Mouse (Mus musculus) embryonic facial prominence, embryonic 14.5 days (tissue): Measurements from ENCODE around the gene Iqch. TPM values are rescaled to one million over a fixed set of nuclear protein-coding genes. Genes with fewer than 3 reads are reported as not detected.
"Not testable (repeated sequence)": the region's sequence is repeated elsewhere in the genome, so short reads cannot be mapped to it uniquely, and the experiment has no call there.

Source experiments
- ATAC-seq: fragments of 200-750 bp; cut with Nextera tagmentation; 2 replicates; pipeline ENCODE4 v1.8.0; 2017; ENCODE audit warnings: low read depth, moderate number of reproducible peaks, moderate TSS enrichment
- DNase-seq: peaks from one replicate; pipeline ENCODE4 v3.0.0-alpha.2; 2015; ENCODE audit warnings: low spot score
- H3K27ac ChIP-seq: fragments of 300-500 bp; sonication (generic); replicated peaks from 2 replicates; pipeline ENCODE4 v1.5.1; 2014; ENCODE audit warnings: low read depth, mild to moderate bottlenecking, low read length, moderate library complexity
- H3K27me3 ChIP-seq: fragments of 300-500 bp; sonication (generic); replicated peaks from 2 replicates; pipeline ENCODE4 v1.6.1; 2014; ENCODE audit warnings: low read length; ENCODE audit not compliant: control insufficient read depth, insufficient read depth
- H3K36me3 ChIP-seq: fragments of 300-500 bp; sonication (generic); 2 replicates; pipeline ENCODE4 v1.6.1; 2014; ENCODE audit warnings: low read length, mixed read lengths; ENCODE audit not compliant: control insufficient read depth, insufficient read depth
- H3K4me1 ChIP-seq: fragments of 300-500 bp; sonication (generic); 2 replicates; pipeline ENCODE4 v1.6.1; 2014; ENCODE audit warnings: antibody characterized with exemption, low read length; ENCODE audit not compliant: control insufficient read depth, insufficient read depth
- H3K4me2 ChIP-seq: fragments of 300-500 bp; sonication (generic); 2 replicates; pipeline ENCODE4 v1.6.1; 2014; ENCODE audit warnings: low read depth, mild to moderate bottlenecking, low read length, moderate library complexity, mixed read lengths
- H3K4me3 ChIP-seq: fragments of 300-500 bp; sonication (generic); 2 replicates; pipeline ENCODE4 v1.5.1; 2014; ENCODE audit warnings: low read depth, mild to moderate bottlenecking, low read length
- H3K9ac ChIP-seq: fragments of 300-500 bp; sonication (generic); 2 replicates; pipeline ENCODE4 v1.6.1; 2014; ENCODE audit warnings: low read depth, mild to moderate bottlenecking, low read length, moderate library complexity, mixed read lengths
- H3K9me3 ChIP-seq: fragments of 300-500 bp; sonication (generic); 2 replicates; pipeline ENCODE4 v1.6.1; 2016; ENCODE audit warnings: low read length; ENCODE audit not compliant: control insufficient read depth
- WGBS: fragments of 180-500 bp; shearing (Covaris S2); extraction: QIAGEN DNeasy Blood & Tissue Kit; methylation state at CpG from one replicate; pipeline ENCODE4 v1.1.7; 2014; 5-methylcytosine and 5-hydroxymethylcytosine counted together
- polyA plus RNA-seq: library from polyadenylated mRNA; unstranded; fragments of >200 nt; fragmentation: Nextera tagmentation; extraction: Ambion mirVana; gene quantifications from 2 replicates; pipeline ENCODE4 v1.2.1, GENCODE M21; 2014

The Iqch gene
- polyA plus RNA-seq, 1 experiment from 2014 or later: 0.22 TPM

- H3K4me2 ChIP-seq: no peak overlapping the region
- peaks cover 4% of the 10 kb centered on the region for H3K4me1 ChIP-seq
- H3K9me3 ChIP-seq: no peaks in the 10 kb centered on the region
- H3K9ac ChIP-seq: no peak overlapping the region
- H3K4me3 ChIP-seq: no peak overlapping the region
- DNase-seq (no peak), ATAC-seq (no peak)
- no peaks in the 10 kb centered on the region for H3K36me3 ChIP-seq
- H3K27me3 ChIP-seq: no peaks in the 10 kb centered on the region
- 70% methylated on average over 2 of the region's 2 CpGs for WGBS
- H3K27ac ChIP-seq: no peak overlapping the region
Observed at GRCm38 (mm10) chr9:63563436-63563835, 38.9 kb downstream of the Iqch start.

GRCm38 (mm10) chr9:63561931-63562330 is 40.4 kb downstream of the Iqch start:
- no peak overlapping the region for H3K4me2 ChIP-seq
- no peaks in the 10 kb centered on the region for H3K36me3 ChIP-seq
- no peak overlapping the region for H3K4me3 ChIP-seq
- no peaks in the 10 kb centered on the region for H3K27me3 ChIP-seq
- no peak for DNase-seq
- no peaks in the 10 kb centered on the region for H3K9me3 ChIP-seq
- no peak overlapping the region for H3K27ac ChIP-seq
- ATAC-seq: no peak
- no peaks in the 10 kb centered on the region for H3K4me1 ChIP-seq
- WGBS: 71% methylated on average over 8 of the region's 8 CpGs
- H3K9ac ChIP-seq: no peak overlapping the region

GRCm38 (mm10) chr9:63556933-63557332 is 45.4 kb downstream of the Iqch start:
- no peaks in the 10 kb centered on the region for H3K4me1 ChIP-seq
- no peaks in the 10 kb centered on the region for H3K9me3 ChIP-seq
- WGBS: 84% methylated on average over 8 of the region's 8 CpGs
- DNase-seq (no peak), ATAC-seq (no peak)
- no peak overlapping the region for H3K4me2 ChIP-seq
- H3K27me3 ChIP-seq: no peaks in the 10 kb centered on the region
- H3K27ac ChIP-seq: no peak overlapping the region
- H3K4me3 ChIP-seq: no peak overlapping the region
- no peaks in the 10 kb centered on the region for H3K36me3 ChIP-seq
- no peak overlapping the region for H3K9ac ChIP-seq

- DNase-seq (no peak), ATAC-seq (no peak)
- Histone ChIP-seq H3K4me1 (no peaks in the 10 kb centered on the region), H3K36me3 (no peaks in the 10 kb centered on the region), H3K9me3 (no peaks in the 10 kb centered on the region), H3K9ac (no peak overlapping the region), H3K4me2 (no peak overlapping the region), H3K4me3 (no peak overlapping the region), H3K27ac (no peak overlapping the region), H3K27me3 (no peaks in the 10 kb centered on the region)
- WGBS: 67% methylated on average over 1 of the region's 1 CpGs
Observed at GRCm38 (mm10) chr9:63556316-63556715, 46.0 kb downstream of the Iqch start.

- Histone ChIP-seq H3K4me2 (no peak overlapping the region), H3K9ac (no peak overlapping the region), H3K9me3 (no peaks in the 10 kb centered on the region), H3K4me1 (no peaks in the 10 kb centered on the region), H3K4me3 (no peak overlapping the region), H3K27me3 (no peaks in the 10 kb centered on the region), H3K27ac (no peak overlapping the region), H3K36me3 (no peaks in the 10 kb centered on the region)
- WGBS: 48% methylated on average over 3 of the region's 3 CpGs
- DNase-seq (no peak), ATAC-seq (no peak)
Observed at GRCm38 (mm10) chr9:63555460-63555990, 46.8 kb downstream of the Iqch start.

GRCm38 (mm10) chr9:63553628-63554027 is 48.7 kb downstream of the Iqch start:
- WGBS: 79% methylated on average over 3 of the region's 3 CpGs
- DNase-seq (no peak), ATAC-seq (no peak)
- Histone ChIP-seq H3K9ac (no peak overlapping the region), H3K27ac (no peak overlapping the region), H3K9me3 (no peaks in the 10 kb centered on the region), H3K27me3 (0 out of 2 replicates have a peak, but pooled peaks cover 5% of the 10 kb centered on the region), H3K4me1 (no peaks in the 10 kb centered on the region), H3K36me3 (no peaks in the 10 kb centered on the region), H3K4me3 (no peak overlapping the region), H3K4me2 (no peak overlapping the region)

GRCm38 (mm10) chr9:63550701-63551100 is 51.6 kb downstream of the Iqch start:
- H3K9ac ChIP-seq, H3K4me3 ChIP-seq, ATAC-seq, H3K36me3 ChIP-seq, H3K27me3 ChIP-seq, H3K9me3 ChIP-seq, H3K4me1 ChIP-seq, DNase-seq, H3K27ac ChIP-seq, H3K4me2 ChIP-seq: not testable (repeated sequence)
- 80% methylated on average over 6 of the region's 6 CpGs for WGBS

GRCm38 (mm10) chr9:63548966-63549365 is 53.3 kb downstream of the Iqch start:
- Histone ChIP-seq H3K27ac (no peak overlapping the region), H3K36me3 (no peaks in the 10 kb centered on the region), H3K4me2 (no peak overlapping the region), H3K9me3 (no peaks in the 10 kb centered on the region), H3K4me3 (no peak overlapping the region), H3K9ac (no peak overlapping the region), H3K4me1 (no peaks in the 10 kb centered on the region), H3K27me3 (0 out of 2 replicates have a peak, but pooled peaks cover 5% of the 10 kb centered on the region)
- ATAC-seq (no peak), DNase-seq (no peak)
- WGBS: 85% methylated on average over 5 of the region's 5 CpGs

GRCm38 (mm10) chr9:63541926-63542325 is 60.4 kb downstream of the Iqch start:
- DNase-seq (no peak), ATAC-seq (no peak)
- no peak overlapping the region for H3K4me3 ChIP-seq
- 60% methylated on average over 7 of the region's 7 CpGs for WGBS
- no peaks in the 10 kb centered on the region for H3K36me3 ChIP-seq
- no peak overlapping the region for H3K9ac ChIP-seq
- no peak overlapping the region for H3K4me2 ChIP-seq
- no peaks in the 10 kb centered on the region for H3K4me1 ChIP-seq
- no peaks in the 10 kb centered on the region for H3K27me3 ChIP-seq
- H3K27ac ChIP-seq: no peak overlapping the region
- H3K9me3 ChIP-seq: no peaks in the 10 kb centered on the region
